Mouse (Mus musculus) small intestine, adult 2 months (tissue): Measurements from ENCODE around the gene Wdr95.

ENCODE experiments used
- CTCF ChIP-seq: fragments of 200-500 bp; IDR thresholded peaks from 2 replicates; pipeline ENCODE4 v1.5.1; 2012; ENCODE audit warnings: low read depth, mild to moderate bottlenecking, control low read depth, inconsistent platforms, low read length, moderate library complexity, mixed read lengths; ENCODE audit not compliant: insufficient replicate concordance, insufficient read length; ENCODE audit errors: extremely low read depth
- POLR2A ChIP-seq: fragments of 200-500 bp; IDR thresholded peaks from 2 replicates; pipeline ENCODE4 v1.6.1; 2012; ENCODE audit warnings: low read depth, mild to moderate bottlenecking, control low read depth, inconsistent platforms, low read length, moderate library complexity

DNA sequence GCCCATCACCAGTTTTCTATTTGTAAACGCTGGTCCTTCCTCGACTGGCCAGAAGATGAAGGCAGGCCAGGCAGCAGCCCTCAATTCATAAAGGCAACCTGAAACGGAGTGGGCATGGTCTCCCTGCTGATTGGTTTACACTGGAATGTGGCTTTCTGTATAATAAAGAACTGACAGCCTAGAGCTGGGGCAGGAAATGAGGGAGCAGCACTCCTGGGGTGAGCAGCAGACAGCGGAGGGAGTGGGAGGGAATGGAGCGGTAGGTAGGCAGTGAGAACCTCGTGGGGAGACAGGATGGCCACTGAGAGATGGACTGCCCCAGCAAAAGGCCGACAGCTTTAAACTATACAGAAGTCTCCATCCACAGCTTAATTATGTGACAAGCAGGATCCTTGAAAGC is 93.7 kb downstream of the Wdr95 start:
- no peak for TF ChIP-seq CTCF
- no peak for TF ChIP-seq POLR2A
